Mouse (Mus musculus) heart, embryonic 14.5 days (tissue): Measurements from ENCODE around the gene Wnt5a. TPM values are rescaled to one million over a fixed set of nuclear protein-coding genes. Genes with fewer than 3 reads are reported as not detected.

Source experiments
- ATAC-seq: fragments of 200-750 bp; cut with Nextera tagmentation; 2 replicates; pipeline ENCODE4 v1.8.0; 2017; ENCODE audit warnings: low read depth, moderate TSS enrichment; ENCODE audit not compliant: insufficient number of reproducible peaks, insufficient read depth, low FRiP score
- H3K27ac ChIP-seq, 2 experiments: fragments of 200-500 bp in 1 of 2; fragments of 300-500 bp in 1 of 2; sonication (generic) in 1 of 2; replicated peaks in 1 of 2; 2 replicates each; pipeline ENCODE4 v1.5.1; 2012 to 2014; ENCODE audit warnings: low read depth in 2 of 2, low read length in 2 of 2, control low read depth in 1 of 2, mild to moderate bottlenecking in 1 of 2, mixed read lengths in 1 of 2; ENCODE audit not compliant: control insufficient read depth in 1 of 2, insufficient read depth in 1 of 2
- H3K27me3 ChIP-seq: fragments of 300-500 bp; sonication (generic); 2 replicates; pipeline ENCODE4 v1.6.1; 2014; ENCODE audit warnings: mild to moderate bottlenecking, low read length, control low read depth; ENCODE audit not compliant: control insufficient read depth, insufficient read depth
- H3K36me3 ChIP-seq: fragments of 300-500 bp; sonication (generic); 2 replicates; pipeline ENCODE4 v1.6.1; 2014; ENCODE audit warnings: mild to moderate bottlenecking, control low read depth, low read length, mixed read lengths; ENCODE audit not compliant: control insufficient read depth, insufficient read depth
- H3K4me1 ChIP-seq, 2 experiments: fragments of 200-500 bp in 1 of 2; fragments of 300-500 bp in 1 of 2; sonication (generic) in 1 of 2; 2 replicates each; pipeline ENCODE4 v1.6.1; 2012 to 2014; ENCODE audit warnings: low read length in 2 of 2, control low read depth in 1 of 2, mixed read lengths in 1 of 2; ENCODE audit not compliant: control insufficient read depth in 2 of 2, insufficient read depth in 2 of 2
- H3K4me2 ChIP-seq: fragments of 300-500 bp; sonication (generic); 2 replicates; pipeline ENCODE4 v1.6.1; 2014; ENCODE audit warnings: mild to moderate bottlenecking, low read length
- H3K4me3 ChIP-seq, 2 experiments: fragments of 200-500 bp in 1 of 2; fragments of 300-500 bp in 1 of 2; sonication (generic) in 1 of 2; 2 replicates each; pipeline ENCODE4 v1.5.1; 2012 to 2014; ENCODE audit warnings: low read length in 2 of 2, mild to moderate bottlenecking in 2 of 2, control low read depth in 1 of 2, low read depth in 1 of 2, moderate library complexity in 1 of 2; ENCODE audit not compliant: control insufficient read depth in 1 of 2, insufficient read depth in 1 of 2
- H3K9ac ChIP-seq: fragments of 300-500 bp; sonication (generic); 2 replicates; pipeline ENCODE4 v1.6.1; 2014; ENCODE audit warnings: mild to moderate bottlenecking, low read length
- H3K9me3 ChIP-seq: fragments of 300-500 bp; sonication (generic); 2 replicates; pipeline ENCODE4 v1.6.1; 2016; ENCODE audit warnings: low read length, control low read depth; ENCODE audit not compliant: control insufficient read depth
- WGBS: fragments of 180-500 bp; shearing (Covaris S2); extraction: QIAGEN DNeasy Blood & Tissue Kit; methylation state at CpG from one replicate; pipeline ENCODE4 v1.1.7; 2014; 5-methylcytosine and 5-hydroxymethylcytosine counted together
- polyA plus RNA-seq: library from polyadenylated mRNA; unstranded; fragments of >200 nt; fragmentation: Nextera tagmentation; extraction: Ambion mirVana; gene quantifications from 2 replicates; pipeline ENCODE4 v1.2.1, GENCODE M21; 2014

Gene Wnt5a
- polyA plus RNA-seq, 1 experiment from 2014 or later = 17.7 TPM

DNA sequence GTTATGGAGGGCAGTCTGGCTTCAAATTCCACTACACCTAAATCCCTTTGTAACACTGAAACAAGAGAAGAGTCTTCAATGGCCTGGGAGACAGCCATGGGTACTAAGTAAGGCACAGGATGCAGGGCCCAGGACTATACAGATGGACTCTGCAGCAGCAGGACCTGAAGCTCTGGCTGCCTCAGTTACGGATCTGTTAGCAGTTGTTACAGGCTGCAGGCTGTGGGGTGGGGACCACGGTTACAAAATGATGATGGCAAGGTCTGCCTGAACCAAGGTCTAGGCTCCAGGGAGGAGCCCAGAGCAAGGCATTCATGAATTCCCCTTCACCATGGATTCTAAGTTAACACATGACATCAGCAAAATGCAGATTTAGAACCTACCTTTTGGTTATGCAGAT is 29.3 kb downstream of the Wnt5a start:
- no peak for ATAC-seq
- Histone ChIP-seq H3K36me3 (no peaks in the 10 kb centered on the region), H3K4me1 (peaks cover 11 to 17% of the 10 kb centered on the region in 2 experiments), H3K27me3 (no peaks in the 10 kb centered on the region), H3K4me3 (no peak overlapping the region), H3K9ac (no peak overlapping the region), H3K27ac (no peak overlapping the region), H3K4me2 (no peak overlapping the region), H3K9me3 (no peaks in the 10 kb centered on the region)
- 80% methylated on average over 2 of the region's 2 CpGs for WGBS

- no peak for ATAC-seq
- H3K27ac ChIP-seq = no peak overlapping the region
- H3K4me3 ChIP-seq = no peak overlapping the region
- H3K4me2 ChIP-seq = no peak overlapping the region
- peaks cover 11 to 17% of the 10 kb centered on the region in 2 experiments for H3K4me1 ChIP-seq
- H3K27me3 ChIP-seq = no peaks in the 10 kb centered on the region
- WGBS = 65% methylated on average over 4 of the region's 4 CpGs
- no peaks in the 10 kb centered on the region for H3K36me3 ChIP-seq
- H3K9ac ChIP-seq = no peak overlapping the region
- no peaks in the 10 kb centered on the region for H3K9me3 ChIP-seq
Measured at GRCm38 (mm10) chr14:28535814-28536213, 31.3 kb downstream of the Wnt5a start.

DNA sequence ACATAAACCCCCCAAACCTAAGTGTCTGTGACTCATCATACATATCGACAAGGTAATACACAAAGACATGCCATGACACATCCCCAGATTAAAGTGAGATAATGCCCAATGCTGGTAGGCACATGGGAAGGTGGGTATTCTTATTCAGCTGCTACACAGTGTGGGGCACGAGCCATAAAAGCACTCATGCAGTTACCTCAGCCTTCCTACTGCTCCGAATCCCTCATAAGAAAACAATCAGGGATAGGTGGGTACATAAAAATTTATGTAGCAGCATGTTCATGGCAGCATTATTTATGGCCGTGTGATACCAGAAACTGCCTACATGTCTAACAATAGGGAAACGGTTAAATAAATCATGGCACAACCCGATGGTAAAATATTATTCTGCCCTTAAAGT is 35.0 kb downstream of the Wnt5a start:
- Histone ChIP-seq H3K36me3 (no peaks in the 10 kb centered on the region), H3K4me2 (no peak overlapping the region), H3K9ac (no peak overlapping the region), H3K4me3 (no peak overlapping the region), H3K9me3 (no peaks in the 10 kb centered on the region), H3K27ac (no peak overlapping the region), H3K27me3 (no peaks in the 10 kb centered on the region), H3K4me1 (peaks cover 4 to 7% of the 10 kb centered on the region in 2 experiments)
- 80% methylated on average over 6 of the region's 6 CpGs for WGBS
- ATAC-seq = no peak

DNA sequence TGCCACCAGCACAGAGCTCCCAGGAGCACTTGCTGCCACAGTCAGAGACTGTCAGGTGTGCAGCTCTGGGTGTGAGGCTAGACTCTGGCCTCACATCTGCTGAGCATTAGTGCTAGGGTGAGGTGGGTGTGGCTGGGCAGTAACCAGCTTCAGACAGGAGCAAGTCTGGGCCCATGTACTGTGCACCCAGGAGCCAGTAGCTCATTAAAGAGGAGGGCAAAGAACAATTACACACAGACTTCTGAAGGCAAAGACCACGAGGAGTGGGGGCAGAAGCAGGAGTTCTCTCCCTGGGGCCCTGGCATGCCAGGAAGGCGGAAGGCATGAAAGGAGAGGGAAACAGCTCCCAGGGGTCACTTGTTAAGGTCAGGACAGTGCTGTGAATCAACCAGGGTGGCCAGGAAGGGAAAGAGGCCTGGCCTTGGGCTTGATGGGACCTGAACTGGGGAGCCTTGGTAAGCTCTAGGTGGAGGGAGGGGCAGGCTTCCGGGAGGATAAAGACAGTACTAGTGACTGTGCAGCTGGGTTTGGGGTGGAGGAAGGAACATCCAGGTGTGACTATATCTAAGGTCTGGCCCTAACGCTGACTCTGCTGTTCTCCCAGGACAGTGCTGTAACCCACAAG is 37.7 kb downstream of the Wnt5a start:
- no peaks in the 10 kb centered on the region for H3K36me3 ChIP-seq
- H3K4me1 ChIP-seq = no peaks in the 10 kb centered on the region
- no peak overlapping the region for H3K9ac ChIP-seq
- H3K4me2 ChIP-seq = no peak overlapping the region
- WGBS = 60% methylated on average over 4 of the region's 4 CpGs
- no peak for ATAC-seq
- no peaks in the 10 kb centered on the region for H3K27me3 ChIP-seq
- H3K9me3 ChIP-seq = no peaks in the 10 kb centered on the region
- no peak overlapping the region for H3K4me3 ChIP-seq
- H3K27ac ChIP-seq = no peak overlapping the region

GRCm38 (mm10) chr14:28561861-28562260 is 57.3 kb downstream of the Wnt5a start:
- H3K4me3 ChIP-seq = no peak overlapping the region
- H3K27ac ChIP-seq = no peak overlapping the region
- no peaks in the 10 kb centered on the region for H3K36me3 ChIP-seq
- no peaks in the 10 kb centered on the region for H3K4me1 ChIP-seq
- no peak overlapping the region for H3K4me2 ChIP-seq
- H3K9me3 ChIP-seq = no peaks in the 10 kb centered on the region
- no peak overlapping the region for H3K9ac ChIP-seq
- no peaks in the 10 kb centered on the region for H3K27me3 ChIP-seq
- 65% methylated on average over 6 of the region's 6 CpGs for WGBS
- no peak for ATAC-seq
